Mouse (Mus musculus) forebrain, embryonic 14.5 days (tissue): ENCODE results near the gene Mbd6. TPM values are rescaled to one million over a fixed set of nuclear protein-coding genes. Genes with fewer than 3 reads are reported as not detected.

ENCODE experiments used
- ATAC-seq: fragments of 200-750 bp; cut with Nextera tagmentation; 2 replicates; pipeline ENCODE4 v1.8.0; 2017; ENCODE audit warnings: mild to moderate bottlenecking, moderate library complexity
- DNase-seq: peaks from one replicate; pipeline ENCODE4 v3.0.0-alpha.2; 2015; ENCODE audit warnings: low spot score
- H3K27ac ChIP-seq: fragments of 300-500 bp; sonication (generic); 2 replicates; pipeline ENCODE4 v1.5.1; 2014; ENCODE audit warnings: low read depth, mild to moderate bottlenecking, control low read depth, low read length, moderate library complexity
- H3K27me3 ChIP-seq: fragments of 300-500 bp; sonication (generic); replicated peaks from 2 replicates; pipeline ENCODE4 v1.6.1; 2014; ENCODE audit warnings: low read length, control low read depth, mixed read lengths; ENCODE audit not compliant: control insufficient read depth, insufficient read depth
- H3K36me3 ChIP-seq: fragments of 300-500 bp; sonication (generic); 2 replicates; pipeline ENCODE4 v1.6.1; 2014; ENCODE audit warnings: low read length, control low read depth; ENCODE audit not compliant: control insufficient read depth, insufficient read depth
- H3K4me1 ChIP-seq: fragments of 300-500 bp; sonication (generic); 2 replicates; pipeline ENCODE4 v1.6.1; 2014; ENCODE audit warnings: antibody characterized with exemption, low read length, control low read depth; ENCODE audit not compliant: control insufficient read depth, insufficient read depth
- H3K4me2 ChIP-seq: fragments of 300-500 bp; sonication (generic); 2 replicates; pipeline ENCODE4 v1.6.1; 2014; ENCODE audit warnings: mild to moderate bottlenecking, control low read depth, low read length
- H3K4me3 ChIP-seq: fragments of 300-500 bp; sonication (generic); 2 replicates; pipeline ENCODE4 v1.5.1; 2014; ENCODE audit warnings: low read depth, low read length, control low read depth
- H3K9ac ChIP-seq: fragments of 300-500 bp; sonication (generic); 2 replicates; pipeline ENCODE4 v1.6.1; 2014; ENCODE audit warnings: mild to moderate bottlenecking, low read length, control low read depth, moderate library complexity
- H3K9me3 ChIP-seq: fragments of 300-500 bp; sonication (generic); replicated peaks from 2 replicates; pipeline ENCODE4 v1.6.1; 2016; ENCODE audit warnings: low read length, control low read depth, mixed read lengths; ENCODE audit not compliant: control insufficient read depth
- WGBS: fragments of 180-500 bp; shearing (Covaris S2); extraction: QIAGEN DNeasy Blood & Tissue Kit; methylation state at CpG from one replicate; pipeline ENCODE4 v1.1.7; 2014; 5-methylcytosine and 5-hydroxymethylcytosine counted together
- polyA plus RNA-seq: library from polyadenylated mRNA; unstranded; fragments of >200 nt; fragmentation: Nextera tagmentation; extraction: Ambion mirVana; gene quantifications from 2 replicates; pipeline ENCODE4 v1.2.1, GENCODE M21; 2014

Gene Mbd6
- polyA plus RNA-seq, 1 experiment from 2014 or later, result 8.4 TPM

GRCm38 (mm10) chr10:127255625-127256345, 33.0 kb downstream of the Mbd6 start:
- peak overlapping the region; percentile 4; the same call in 1 of the 2 replicates for H3K4me3 ChIP-seq
- WGBS, result 21% methylated on average over 14 of the region's 14 CpGs
- H3K27ac ChIP-seq, result no peak overlapping the region
- H3K36me3 ChIP-seq, result no peaks in the 10 kb centered on the region
- DNase-seq, result peak; percentile 81
- ATAC-seq, result peak; percentile 77
- no peak overlapping the region for H3K9ac ChIP-seq
- peaks cover 3% of the 10 kb centered on the region for H3K4me1 ChIP-seq
- peak overlapping the region; percentile 26; the same call in 1 of the 2 replicates for H3K4me2 ChIP-seq
- H3K9me3 ChIP-seq, result no peaks in the 10 kb centered on the region
- no peaks in the 10 kb centered on the region for H3K27me3 ChIP-seq

GRCm38 (mm10) chr10:127250810-127251209, 38.0 kb downstream of the Mbd6 start:
- Histone ChIP-seq H3K4me1 (no peaks in the 10 kb centered on the region), H3K4me2 (no peak overlapping the region), H3K4me3 (no peak overlapping the region), H3K9ac (no peak overlapping the region), H3K27ac (no peak overlapping the region), H3K9me3 (no peaks in the 10 kb centered on the region), H3K27me3 (no peaks in the 10 kb centered on the region), H3K36me3 (peaks cover 28% of the 10 kb centered on the region)
- DNase-seq, result no peak
- ATAC-seq, result no peak
- WGBS, result 88% methylated on average over 5 of the region's 5 CpGs

- 74% methylated on average over 18 of the region's 18 CpGs for WGBS
- Histone ChIP-seq H3K4me2 (no peak overlapping the region), H3K4me1 (no peaks in the 10 kb centered on the region), H3K4me3 (no peak overlapping the region), H3K27ac (no peak overlapping the region), H3K27me3 (no peaks in the 10 kb centered on the region), H3K9me3 (no peaks in the 10 kb centered on the region), H3K9ac (no peak overlapping the region), H3K36me3 (peaks cover 81% of the 10 kb centered on the region)
- ATAC-seq, result no peak
- no peak for DNase-seq
Measured at GRCm38 (mm10) chr10:127238241-127238824, 50.5 kb downstream of the Mbd6 start.

GRCm38 (mm10) chr10:127236541-127236940, 52.3 kb downstream of the Mbd6 start:
- DNase-seq (no peak), ATAC-seq (no peak)
- no peak overlapping the region for H3K4me2 ChIP-seq
- H3K9ac ChIP-seq, result no peak overlapping the region
- WGBS, result 51% methylated on average over 9 of the region's 9 CpGs
- H3K36me3 ChIP-seq, result peaks cover 80% of the 10 kb centered on the region
- H3K4me1 ChIP-seq, result no peaks in the 10 kb centered on the region
- H3K27me3 ChIP-seq, result no peaks in the 10 kb centered on the region
- no peak overlapping the region for H3K4me3 ChIP-seq
- no peaks in the 10 kb centered on the region for H3K9me3 ChIP-seq
- H3K27ac ChIP-seq, result no peak overlapping the region

- Histone ChIP-seq H3K27ac (no peak overlapping the region), H3K9ac (no peak overlapping the region), H3K4me2 (no peak overlapping the region), H3K9me3 (no peaks in the 10 kb centered on the region), H3K36me3 (peaks cover 79% of the 10 kb centered on the region), H3K4me1 (no peaks in the 10 kb centered on the region), H3K4me3 (no peak overlapping the region), H3K27me3 (no peaks in the 10 kb centered on the region)
- DNase-seq (no peak), ATAC-seq (no peak)
- 82% methylated on average over 9 of the region's 9 CpGs for WGBS
Measured at GRCm38 (mm10) chr10:127233141-127233540, 55.7 kb downstream of the Mbd6 start.

Other genes starting within 250 kb of the Mbd6 start
- 21.4 and 22.3 TPM in 2 replicates for gene Mettl1, start 247.6 kb downstream of the Mbd6 start, polyA plus RNA-seq
- gene Eef1akmt3, start 247.5 kb downstream of the Mbd6 start, polyA plus RNA-seq, result 0.06 TPM in 1 of 2 replicates, not detected in the other
- gene Cyp27b1, start 240.8 kb downstream of the Mbd6 start, polyA plus RNA-seq, result 0.09 TPM in 1 of 2 replicates, not detected in the other
- gene March9, start 228.8 kb downstream of the Mbd6 start, polyA plus RNA-seq, result 8.2 and 8.8 TPM in 2 replicates
- 1,959 and 2,468 TPM in 2 replicates for gene Cdk4, start 225.5 kb downstream of the Mbd6 start, polyA plus RNA-seq
- 36.7 and 44.5 TPM in 2 replicates for gene Tspan31, start 218.8 kb downstream of the Mbd6 start, polyA plus RNA-seq
- 3.9 and 4.7 TPM in 2 replicates for gene Agap2, start 213.7 kb downstream of the Mbd6 start, polyA plus RNA-seq
- gene Os9, start 167.9 kb downstream of the Mbd6 start, polyA plus RNA-seq, result 53.0 and 66.3 TPM in 2 replicates
- 30.7 and 46.8 TPM in 2 replicates for gene B4galnt1, start 123.8 kb downstream of the Mbd6 start, polyA plus RNA-seq
- gene Slc26a10, start 108.4 kb downstream of the Mbd6 start, polyA plus RNA-seq, result 0.69 and 0.95 TPM in 2 replicates
- 21.4 and 22.9 TPM in 2 replicates for gene Arhgef25, start 98.9 kb downstream of the Mbd6 start, polyA plus RNA-seq
- gene Dtx3, start 93.3 kb downstream of the Mbd6 start, polyA plus RNA-seq, result 148 and 187 TPM in 2 replicates
- gene Pip4k2c, start 77.4 kb downstream of the Mbd6 start, polyA plus RNA-seq, result 15.3 and 17.4 TPM in 2 replicates
- gene Kif5a, start 25.7 kb downstream of the Mbd6 start, polyA plus RNA-seq, result 47.6 and 68.8 TPM in 2 replicates
- 286 and 300 TPM in 2 replicates for gene Dctn2, start 22.6 kb downstream of the Mbd6 start, polyA plus RNA-seq
- 124 and 135 TPM in 2 replicates for gene Mars, start 22.8 kb upstream of the Mbd6 start, polyA plus RNA-seq
- gene Arhgap9, start 32.9 kb upstream of the Mbd6 start, polyA plus RNA-seq, result 0.70 and 1.2 TPM in 2 replicates
- 0.55 and 1.0 TPM in 2 replicates for gene Gli1, start 53.0 kb upstream of the Mbd6 start, polyA plus RNA-seq
- not detected in 2 replicates for gene Inhbe, start 65.4 kb upstream of the Mbd6 start, polyA plus RNA-seq
- not detected in 2 replicates for gene Inhbc, start 81.4 kb upstream of the Mbd6 start, polyA plus RNA-seq
- gene R3hdm2, start 91.3 kb upstream of the Mbd6 start, polyA plus RNA-seq, result 24.2 and 32.4 TPM in 2 replicates
- 0.41 TPM in 1 of 2 replicates, not detected in the other for gene Stac3, start 212.7 kb upstream of the Mbd6 start, polyA plus RNA-seq
- gene Ndufa4l2, start 225.9 kb upstream of the Mbd6 start, polyA plus RNA-seq, result 12.5 and 17.2 TPM in 2 replicates
- 53.1 and 65.1 TPM in 2 replicates for gene Shmt2, start 233.4 kb upstream of the Mbd6 start, polyA plus RNA-seq
- gene Nxph4, start 245.5 kb upstream of the Mbd6 start, polyA plus RNA-seq, result 32.1 and 35.4 TPM in 2 replicates